Mouse (Mus musculus) myocyte (in vitro differentiated cells): ENCODE measurements at regions not wholly inside any gene's neighbourhood (a gene's known extent, or its start where the extent isn't known, plus 50 kb on each side); places are given as distances from the start of the nearest gene placed in this dataset.

Source experiments
- H3K27me3 ChIP-seq: one replicate; pipeline ENCODE4 v1.6.1; 2011; ENCODE audit not compliant: control insufficient read depth, insufficient read depth, insufficient read length
- H3K36me3 ChIP-seq: one replicate; pipeline ENCODE4 v1.6.1; 2011; ENCODE audit not compliant: control insufficient read depth, insufficient read depth
- H3K4me2 ChIP-seq: one replicate; pipeline ENCODE4 v1.6.1; 2011; ENCODE audit warnings: low read depth, control low read depth
- H3K4me3 ChIP-seq: one replicate; pipeline ENCODE4 v1.5.1; 2011; ENCODE audit warnings: mild to moderate bottlenecking, control low read depth, moderate library complexity
- H3K79me2 ChIP-seq: one replicate; pipeline ENCODE4 v1.6.1; 2011; ENCODE audit not compliant: control insufficient read depth, insufficient read depth
- H3ac ChIP-seq: one replicate; pipeline ENCODE4 v1.6.1; 2011; ENCODE audit not compliant: control insufficient read depth, insufficient read length
- CEBPB ChIP-seq: IDR thresholded peaks from 2 replicates; pipeline ENCODE4 v1.6.1; 2011; ENCODE audit warnings: mild to moderate bottlenecking, moderate library complexity; ENCODE audit not compliant: poor library complexity, insufficient read depth, severe bottlenecking
- E2F4 ChIP-seq: IDR thresholded peaks from one replicate; pipeline ENCODE4 v1.6.1; 2011; ENCODE audit warnings: mild to moderate bottlenecking, control low read depth, moderate library complexity; ENCODE audit not compliant: insufficient read depth
- MAX ChIP-seq: IDR thresholded peaks from one replicate; pipeline ENCODE4 v1.6.1; 2011; ENCODE audit warnings: low read depth, mild to moderate bottlenecking, control low read depth
- MYOD1 ChIP-seq, 3 experiments: IDR thresholded peaks; one replicate each; pipeline ENCODE4 v1.6.1; 2011; ENCODE audit warnings: control low read depth in 2 of 3, low read depth in 2 of 3, mild to moderate bottlenecking in 2 of 3, moderate library complexity in 1 of 3; ENCODE audit not compliant: insufficient read length in 2 of 3, control insufficient read depth in 1 of 3
- MYOG ChIP-seq, 3 experiments: IDR thresholded peaks; one replicate each; pipeline ENCODE4 v1.6.1; 2011; ENCODE audit warnings: control low read depth in 2 of 3, low read depth in 2 of 3, mild to moderate bottlenecking in 2 of 3; ENCODE audit not compliant: insufficient read length in 2 of 3, control insufficient read depth in 1 of 3, insufficient read depth in 1 of 3
- POLR2A ChIP-seq: IDR thresholded peaks from one replicate; pipeline ENCODE4 v1.6.1; 2011; ENCODE audit warnings: low read depth, mild to moderate bottlenecking, control low read depth, moderate library complexity; ENCODE audit not compliant: insufficient read length
- POLR2AphosphoS2 ChIP-seq: IDR thresholded peaks from one replicate; pipeline ENCODE4 v1.6.1; 2011; ENCODE audit warnings: low read depth, control low read depth; ENCODE audit not compliant: insufficient read length
- REST ChIP-seq: IDR thresholded peaks from one replicate; pipeline ENCODE4 v1.6.1; 2011; ENCODE audit warnings: mild to moderate bottlenecking, control low read depth, moderate library complexity; ENCODE audit not compliant: insufficient read depth, insufficient read length
- SRF ChIP-seq: IDR thresholded peaks from one replicate; pipeline ENCODE4 v1.6.1; 2011; ENCODE audit warnings: low read depth; ENCODE audit not compliant: control insufficient read depth, insufficient read length
- TCF12 ChIP-seq: IDR thresholded peaks from one replicate; pipeline ENCODE4 v1.6.1; 2011; ENCODE audit warnings: mild to moderate bottlenecking, control low read depth; ENCODE audit not compliant: poor library complexity, insufficient read depth, severe bottlenecking
- TCF3 ChIP-seq: IDR thresholded peaks from one replicate; pipeline ENCODE4 v1.6.1; 2011; ENCODE audit warnings: low read depth, control low read depth; ENCODE audit not compliant: insufficient read length
- USF1 ChIP-seq: IDR thresholded peaks from one replicate; pipeline ENCODE4 v1.6.1; 2011; ENCODE audit warnings: low read depth, mild to moderate bottlenecking, control low read depth, moderate library complexity

DNA sequence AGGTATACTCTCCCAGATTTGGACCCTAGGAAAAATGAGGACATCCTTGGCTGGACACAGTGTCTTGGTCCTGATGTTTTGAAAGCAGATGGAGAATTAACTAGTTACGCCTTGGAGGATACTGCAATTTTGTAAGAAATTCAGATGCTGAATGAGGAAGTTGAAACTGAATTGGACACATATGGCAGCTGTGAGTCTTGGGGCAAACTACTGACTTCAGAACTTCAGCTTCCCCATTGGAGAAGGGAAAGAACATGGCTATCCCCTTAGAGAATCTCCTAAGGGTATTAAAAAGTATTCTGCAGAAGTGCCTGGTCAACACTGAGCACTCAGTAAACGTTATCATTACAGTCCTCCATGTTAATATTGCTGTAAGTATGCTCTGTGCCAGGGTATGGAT lies 283.9 kb downstream of the Maf start:
- H3K4me2 ChIP-seq, result no peak overlapping the region
- H3K27me3 ChIP-seq, result no peaks in the 10 kb centered on the region
- TF ChIP-seq POLR2AphosphoS2 (no peak), SRF (no peak), E2F4 (no peak), CEBPB (no peak)
- no peak overlapping the region for H3K4me3 ChIP-seq
- H3K79me2 ChIP-seq, result no peaks in the 10 kb centered on the region
- H3ac ChIP-seq, result no peak overlapping the region
- H3K36me3 ChIP-seq, result no peaks in the 10 kb centered on the region

DNA sequence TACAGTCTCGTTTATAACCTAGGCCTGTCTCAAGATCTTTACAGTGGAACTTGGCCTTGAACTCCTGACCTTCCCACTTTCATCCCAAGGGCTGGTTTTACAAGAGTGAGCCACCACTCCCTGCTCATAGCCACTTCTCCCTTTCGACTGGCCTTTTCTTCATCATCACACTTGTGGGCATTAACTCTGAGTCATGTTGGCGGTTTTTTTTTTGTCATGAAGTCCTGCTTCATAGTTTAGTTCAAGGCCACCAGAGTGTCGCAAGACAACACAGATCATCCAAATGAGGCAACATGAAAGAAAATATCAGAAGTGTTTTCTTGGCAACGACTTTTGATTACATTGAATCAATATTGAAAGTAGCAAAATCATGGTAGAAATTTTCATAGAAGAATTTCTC lies 284.5 kb downstream of the Maf start:
- Histone ChIP-seq H3K4me3 (no peak overlapping the region), H3K4me2 (no peak overlapping the region), H3K36me3 (no peaks in the 10 kb centered on the region), H3ac (no peak overlapping the region), H3K27me3 (no peaks in the 10 kb centered on the region), H3K79me2 (no peaks in the 10 kb centered on the region)
- TF ChIP-seq POLR2AphosphoS2 (no peak), MYOG (IDR thresholded peaks at IDR 0.05; ENCODE audit: control insufficient read depth in 1 of 3, insufficient read depth in 1 of 3, insufficient read length in 2 of 3, low read depth in 2 of 3) (no peak)

DNA sequence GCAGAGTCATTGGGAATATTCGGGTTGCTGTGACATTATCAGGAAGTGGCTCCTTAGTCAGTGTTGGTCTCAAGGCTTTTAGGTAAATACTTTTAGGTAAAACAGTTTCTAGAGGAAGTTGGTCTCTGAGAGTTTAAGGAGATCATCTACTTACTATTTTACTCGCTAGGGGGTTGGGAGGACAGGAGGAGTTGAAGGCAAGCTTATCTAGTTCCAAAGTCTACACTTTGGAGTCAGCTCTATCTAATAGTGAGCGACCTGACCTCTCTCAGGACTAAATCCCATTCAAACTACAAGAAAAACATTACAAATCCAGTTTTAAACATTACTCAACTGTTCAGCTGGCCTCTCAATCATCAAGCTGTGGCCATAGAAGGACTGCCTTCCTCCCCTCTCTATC lies 287.1 kb downstream of the Maf start:
- no peak overlapping the region for H3K4me2 ChIP-seq
- no peak for TF ChIP-seq CEBPB
- no peak for TF ChIP-seq POLR2AphosphoS2
- H3K79me2 ChIP-seq, result no peaks in the 10 kb centered on the region
- no peak overlapping the region for H3ac ChIP-seq
- no peaks in the 10 kb centered on the region for H3K36me3 ChIP-seq
- no peaks in the 10 kb centered on the region for H3K27me3 ChIP-seq
- no peak overlapping the region for H3K4me3 ChIP-seq

DNA sequence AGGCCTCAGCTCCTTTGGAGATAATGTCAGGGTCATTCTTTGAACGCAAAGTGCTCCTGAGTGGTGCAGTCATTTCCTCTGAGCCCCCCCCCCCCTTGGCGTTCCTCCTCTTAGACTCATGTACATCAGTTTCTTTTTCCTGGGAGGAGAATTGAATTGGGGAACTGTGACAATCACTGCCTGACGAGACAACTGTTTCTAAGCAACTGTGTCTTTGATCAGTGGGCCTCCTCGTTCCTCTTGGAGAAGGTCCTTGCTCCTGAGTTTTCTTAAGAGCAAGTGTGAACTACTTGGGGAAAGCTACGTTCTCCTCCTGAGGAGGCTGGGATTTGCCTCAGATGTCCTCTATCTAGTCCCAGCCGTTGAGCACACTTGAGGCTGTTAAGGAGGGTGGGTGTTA lies 287.5 kb downstream of the Maf start:
- no peak for TF ChIP-seq REST
- TF ChIP-seq POLR2AphosphoS2, result no peak
- TF ChIP-seq MYOD1 (IDR thresholded peaks at IDR 0.05; ENCODE audit: control insufficient read depth in 1 of 3, insufficient read length in 2 of 3, low read depth in 2 of 3), result no peak
- TF ChIP-seq CEBPB, result no peak
- TF ChIP-seq TCF12, result no peak
- no peak for TF ChIP-seq USF1
- no peak for TF ChIP-seq POLR2A
- no peak for TF ChIP-seq SRF
- no peak for TF ChIP-seq TCF3
- TF ChIP-seq MAX, result no peak
- Histone ChIP-seq H3K4me2 (no peak overlapping the region), H3K4me3 (no peak overlapping the region), H3K79me2 (no peaks in the 10 kb centered on the region), H3K27me3 (no peaks in the 10 kb centered on the region), H3K36me3 (no peaks in the 10 kb centered on the region), H3ac (no peak overlapping the region)

DNA sequence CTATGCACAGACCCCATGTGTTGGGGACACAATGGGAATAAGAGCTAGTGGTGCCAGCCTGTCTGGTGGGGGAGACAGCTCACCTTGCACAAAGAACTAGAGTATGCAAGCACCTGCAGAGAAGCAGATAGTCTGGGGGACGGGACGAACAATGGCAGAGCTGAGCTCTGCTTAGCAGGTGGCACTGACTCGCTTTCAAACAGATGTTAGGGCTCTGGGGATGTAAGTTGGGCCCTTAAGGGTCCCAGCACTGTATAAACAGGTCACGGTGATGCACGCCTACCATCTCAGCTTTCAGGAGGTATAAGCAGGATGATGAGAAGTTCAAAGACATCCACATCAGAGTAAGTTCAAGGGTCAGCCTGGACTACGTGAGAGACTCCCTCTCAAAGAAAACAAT lies 289.5 kb downstream of the Maf start:
- H3K27me3 ChIP-seq, result no peaks in the 10 kb centered on the region
- no peaks in the 10 kb centered on the region for H3K36me3 ChIP-seq
- no peak overlapping the region for H3K4me2 ChIP-seq
- TF ChIP-seq SRF, result no peak
- TF ChIP-seq USF1, result no peak
- no peak for TF ChIP-seq MYOD1 (IDR thresholded peaks at IDR 0.05; ENCODE audit: control insufficient read depth in 1 of 3, insufficient read length in 2 of 3, low read depth in 2 of 3)
- TF ChIP-seq POLR2A, result no peak
- no peak for TF ChIP-seq MAX
- TF ChIP-seq POLR2AphosphoS2, result no peak
- TF ChIP-seq TCF3, result no peak
- no peak for TF ChIP-seq CEBPB
- TF ChIP-seq MYOG (IDR thresholded peaks at IDR 0.05; ENCODE audit: control insufficient read depth in 1 of 3, insufficient read depth in 1 of 3, insufficient read length in 2 of 3, low read depth in 2 of 3), result no peak
- TF ChIP-seq TCF12, result no peak
- TF ChIP-seq E2F4, result no peak
- TF ChIP-seq REST, result no peak
- no peak overlapping the region for H3ac ChIP-seq
- no peaks in the 10 kb centered on the region for H3K79me2 ChIP-seq
- H3K4me3 ChIP-seq, result no peak overlapping the region

DNA sequence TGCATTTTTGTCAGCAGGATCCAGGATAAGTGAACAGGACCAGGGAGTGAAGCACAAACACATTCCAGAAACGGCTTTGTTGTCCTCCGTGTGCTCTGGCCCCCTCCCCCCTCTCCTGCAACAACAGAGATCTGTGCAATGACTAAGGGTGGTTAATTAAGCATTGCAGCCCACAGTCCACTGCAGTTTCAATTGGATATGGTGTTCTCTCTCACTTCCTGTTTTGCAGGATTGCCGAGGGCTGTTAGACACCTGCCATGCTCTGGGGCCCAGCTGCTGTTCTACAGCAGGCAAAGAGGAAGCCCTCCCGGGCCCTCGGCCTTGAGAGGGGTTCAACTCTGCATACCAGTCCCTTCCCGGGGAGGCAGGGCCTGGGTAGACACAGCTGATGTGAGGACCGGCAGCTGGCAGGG lies 293.5 kb downstream of the Maf start:
- TF ChIP-seq MAX (no peak), SRF (no peak), E2F4 (no peak), MYOD1 (IDR thresholded peaks at IDR 0.05; ENCODE audit: control insufficient read depth in 1 of 3, insufficient read length in 2 of 3, low read depth in 2 of 3) (no peak), MYOG (IDR thresholded peaks at IDR 0.05; ENCODE audit: control insufficient read depth in 1 of 3, insufficient read depth in 1 of 3, insufficient read length in 2 of 3, low read depth in 2 of 3) (no peak), USF1 (no peak)
- H3K27me3 ChIP-seq, result no peaks in the 10 kb centered on the region
- H3K4me2 ChIP-seq, result no peak overlapping the region
- H3ac ChIP-seq, result no peak overlapping the region
- H3K36me3 ChIP-seq, result no peaks in the 10 kb centered on the region
- no peak overlapping the region for H3K4me3 ChIP-seq
- H3K79me2 ChIP-seq, result no peaks in the 10 kb centered on the region
